In the genomic region with DNA sequence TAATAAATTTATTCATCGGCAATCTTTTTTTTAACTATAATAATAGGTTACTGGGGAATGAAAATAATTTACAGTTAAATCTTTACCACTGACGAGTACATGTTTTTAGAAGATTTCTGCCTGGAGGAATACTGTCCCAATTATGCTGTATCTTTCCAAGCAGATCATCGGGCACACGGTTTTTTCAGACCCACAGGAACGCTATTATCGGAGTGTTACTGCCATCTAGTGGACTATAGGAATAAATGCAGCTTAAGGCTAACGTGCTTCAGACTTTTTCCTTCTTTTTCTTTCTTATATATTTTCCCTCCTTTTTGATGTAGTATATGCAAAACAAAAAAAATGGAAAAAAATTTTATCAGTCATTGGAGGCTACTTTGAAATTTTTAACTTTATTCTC, we compare ENCODE assay signal across 9 mouse cellular contexts. TPM values are rescaled to one million over a fixed set of nuclear protein-coding genes. Genes with fewer than 3 reads are reported as not detected.
A peak's percentile ranks its signal among the peaks of the same experiment; 100 is the strongest.
DNase-seq lines count a peak whose midpoint lies in the region; ATAC-seq and TF ChIP-seq lines count a peak whose summit lies in the region.
"Had no signal": no experiment of that assay in that cellular context is flagged by ENCODE, and none has a peak within 500 bp of the region (broad histone marks: within the 10 kb centered on the region; RNA-seq: fewer than 3 reads in every experiment).

No protein-coding gene starts in this region.

- H3K4me3 ChIP-seq in thymus, adult 2 months (ENCODE audit: control insufficient read depth, insufficient read depth, low read length) = no peak overlapping the region
- H3K4me3 ChIP-seq in forebrain, embryonic 16.5 days (replicated peaks; ENCODE audit: low read length) = no peak overlapping the region
- H3K4me3 ChIP-seq: limb, embryonic 13.5 days had no signal

- 14% methylated on average over 7 of the region's 7 CpGs for WGBS in thymus, adult 2 months
- 13% methylated on average over 7 of the region's 7 CpGs for WGBS in forebrain, embryonic 16.5 days

- ATAC-seq in forebrain, embryonic 16.5 days = peak; percentile 76

- no peaks in the 10 kb centered on the region for H3K27me3 ChIP-seq in thymus, adult 2 months (ENCODE audit: control insufficient read depth, insufficient read depth, low read length)
- no peaks in the 10 kb centered on the region for H3K27me3 ChIP-seq in forebrain, embryonic 16.5 days (replicated peaks; ENCODE audit: control insufficient read depth, insufficient read depth, low read length)

- H3K4me2 ChIP-seq in forebrain, embryonic 16.5 days (ENCODE audit: low read length) = no peak overlapping the region
- H3K4me2 ChIP-seq: limb, embryonic 13.5 days had no signal

- DNase-seq in heart, adult 8-10 months (ENCODE audit: low spot score) = peak; percentile 18
- DNase-seq in heart, adult 11 months = no peak
- peak; percentile 47 for DNase-seq in thymus, postnatal 0 days (ENCODE audit: low spot score)
- DNase-seq in thymus, adult 2 months = no peak
- DNase-seq in retina, postnatal 1 day = peak; percentile 74
- DNase-seq in right cerebral cortex, postnatal 25 days = no peak
- no peak for DNase-seq in testis, postnatal 10 days (ENCODE audit: low spot score)

- no peak overlapping the region for H3K27ac ChIP-seq in thymus, adult 2 months (ENCODE audit: control insufficient read depth, insufficient read depth, low read length)
- H3K27ac ChIP-seq in forebrain, embryonic 16.5 days (ENCODE audit: low read length) = no peak overlapping the region
- H3K27ac ChIP-seq: limb, embryonic 13.5 days had no signal

- H3K9ac ChIP-seq in forebrain, embryonic 16.5 days (replicated peaks; ENCODE audit: low read depth, low read length) = no peak overlapping the region
- H3K9ac ChIP-seq: limb, embryonic 13.5 days had no signal

- H3K4me1 ChIP-seq in thymus, adult 2 months (replicated peaks; ENCODE audit: control insufficient read depth, insufficient read depth, low read length) = no peaks in the 10 kb centered on the region
- H3K4me1 ChIP-seq in forebrain, embryonic 16.5 days (replicated peaks; ENCODE audit: control insufficient read depth, insufficient read depth, low read length) = no peaks in the 10 kb centered on the region

- TF ChIP-seq CTCF in thymus, adult 2 months (IDR thresholded peaks at IDR 0.05; ENCODE audit: borderline replicate concordance, control insufficient read depth, extremely low read depth, insufficient read depth, low read length, poor library complexity) = no peak

- H3K9me3 ChIP-seq in forebrain, embryonic 16.5 days (ENCODE audit: control insufficient read depth, low read length) = no peaks in the 10 kb centered on the region
- H3K9me3 ChIP-seq: limb, embryonic 13.5 days had no signal

- TF ChIP-seq POLR2A in thymus, adult 2 months (IDR thresholded peaks at IDR 0.05; ENCODE audit: control insufficient read depth, extremely low read depth, insufficient read depth, low read length, poor library complexity) = no peak

- H3K36me3 ChIP-seq in thymus, adult 2 months (ENCODE audit: control insufficient read depth, insufficient read depth, low read length) = no peaks in the 10 kb centered on the region
- no peaks in the 10 kb centered on the region for H3K36me3 ChIP-seq in forebrain, embryonic 16.5 days (ENCODE audit: control insufficient read depth, insufficient read depth)
- H3K36me3 ChIP-seq: limb, embryonic 13.5 days had no signal

RNA-seq across cellular contexts. Expression of a gene that starts 20.4 kb away (rescaled TPM):
- under 1 TPM; 0.19 to 0.49 (median 0.33) TPM for total RNA-seq in heart, adult 8-10 months (2022)
- 8.5 and 9.0 TPM in 2 replicates for polyA plus RNA-seq in thymus, postnatal 0 days (2015; fragmentation: Nextera tagmentation; extraction: Ambion mirVana)
- polyA plus RNA-seq in thymus, adult 2 months (2012; rRNA removed) = 4.3 and 4.7 TPM in 2 replicates
- polyA plus RNA-seq in forebrain, embryonic 16.5 days (2015; fragmentation: Nextera tagmentation; extraction: Ambion mirVana) = 0.07 TPM in 1 of 2 replicates, not detected in the other

RNA-seq across cellular contexts. Expression of a gene that starts 31.4 kb away (rescaled TPM):
- under 1 TPM in 2 of 4 experiments, not detected in 2; 0.17 to 0.22 TPM for total RNA-seq in heart, adult 8-10 months (2022)
- 2.7 and 2.8 TPM in 2 replicates for polyA plus RNA-seq in thymus, postnatal 0 days (2015; fragmentation: Nextera tagmentation; extraction: Ambion mirVana)
- polyA plus RNA-seq in thymus, adult 2 months (2012; rRNA removed) = 2.4 and 5.2 TPM in 2 replicates
- polyA plus RNA-seq in forebrain, embryonic 16.5 days (2015; fragmentation: Nextera tagmentation; extraction: Ambion mirVana) = 4.1 and 6.9 TPM in 2 replicates

Comparison
In these comparisons a context has a peak if more than half of its experiments do, and no peak if none do; other contexts are left out.
1. DNase-seq: peak in heart, adult 8-10 months (single experiment), thymus, postnatal 0 days (single experiment) and retina, postnatal 1 day (single experiment); none in heart, adult 11 months (single experiment), thymus, adult 2 months (single experiment), right cerebral cortex, postnatal 25 days (single experiment) and testis, postnatal 10 days (single experiment).